Mouse (Mus musculus) liver, adult 2 months (tissue): ENCODE measurements around the gene Kif1bp. TPM values are rescaled to one million over a fixed set of nuclear protein-coding genes. Genes with fewer than 3 reads are reported as not detected.
"Not testable (repeated sequence)": the region's sequence is repeated elsewhere in the genome, so short reads cannot be mapped to it uniquely, and the experiment has no call there.

Experiments used
- DNase-seq: peaks from one replicate; pipeline ENCODE4 v3.0.0-alpha.2; 2011; ENCODE audit warnings: low read depth, low spot score; ENCODE audit errors: extremely low read depth
- H3K27ac ChIP-seq: fragments of 200-500 bp; replicated peaks from 2 replicates; pipeline ENCODE4 v1.5.1; 2012; ENCODE audit warnings: low read depth, mild to moderate bottlenecking, control low read depth, inconsistent platforms, low read length; ENCODE audit not compliant: insufficient read depth
- H3K27me3 ChIP-seq: fragments of 200-500 bp; 2 replicates; pipeline ENCODE4 v1.6.1; 2012; ENCODE audit warnings: mild to moderate bottlenecking, moderate library complexity, low read length, inconsistent platforms; ENCODE audit not compliant: control insufficient read depth, insufficient read depth
- H3K36me3 ChIP-seq: fragments of 200-500 bp; 2 replicates; pipeline ENCODE4 v1.6.1; 2012; ENCODE audit warnings: low read length, inconsistent platforms; ENCODE audit not compliant: control insufficient read depth, insufficient read depth
- H3K4me1 ChIP-seq: fragments of 200-500 bp; 2 replicates; pipeline ENCODE4 v1.6.1; 2011; ENCODE audit warnings: low read length; ENCODE audit not compliant: control insufficient read depth, insufficient read depth
- H3K4me3 ChIP-seq: fragments of 200-500 bp; 2 replicates; pipeline ENCODE4 v1.5.1; 2011; ENCODE audit warnings: low read depth, mild to moderate bottlenecking, control low read depth, low read length, moderate library complexity; ENCODE audit not compliant: insufficient read depth
- H3K79me2 ChIP-seq: fragments of 200-500 bp; 2 replicates; pipeline ENCODE4 v1.6.1; 2012; ENCODE audit warnings: inconsistent platforms, mild to moderate bottlenecking, low read length, moderate library complexity; ENCODE audit not compliant: control insufficient read depth, insufficient read depth
- H3K9ac ChIP-seq: fragments of 200-500 bp; 2 replicates; pipeline ENCODE4 v1.6.1; 2012; ENCODE audit warnings: low read depth, mild to moderate bottlenecking, control low read depth, inconsistent platforms, low read length
- CTCF ChIP-seq: fragments of 200-500 bp; IDR thresholded peaks from 2 replicates; pipeline ENCODE4 v1.5.1; 2011; ENCODE audit warnings: low read depth, low read length, control low read depth
- POLR2A ChIP-seq: fragments of 200-500 bp; IDR thresholded peaks from 2 replicates; pipeline ENCODE4 v1.6.1; 2011; ENCODE audit warnings: low read length, control low read depth; ENCODE audit not compliant: insufficient read depth; ENCODE audit errors: extremely low read depth
- WGBS: fragments of 180-500 bp; shearing (Covaris S2); methylation state at CpG from one replicate; pipeline ENCODE4 v1.1.7; 2018; 5-methylcytosine and 5-hydroxymethylcytosine counted together
- polyA plus RNA-seq: library from polyadenylated mRNA; depleted of rRNA; stranded (reverse); fragments of >200 nt; gene quantifications from 2 replicates; pipeline ENCODE4 v1.2.3, GENCODE M21; 2012
- total RNA-seq: library from RNA; depleted of rRNA; stranded (reverse); fragments of >200 nt; gene quantifications from 2 replicates; pipeline ENCODE4 v1.2.3, GENCODE M21; 2014

Gene Kif1bp
- total and polyA plus RNA-seq, 2 experiments = 8.2 to 8.6 TPM

DNA sequence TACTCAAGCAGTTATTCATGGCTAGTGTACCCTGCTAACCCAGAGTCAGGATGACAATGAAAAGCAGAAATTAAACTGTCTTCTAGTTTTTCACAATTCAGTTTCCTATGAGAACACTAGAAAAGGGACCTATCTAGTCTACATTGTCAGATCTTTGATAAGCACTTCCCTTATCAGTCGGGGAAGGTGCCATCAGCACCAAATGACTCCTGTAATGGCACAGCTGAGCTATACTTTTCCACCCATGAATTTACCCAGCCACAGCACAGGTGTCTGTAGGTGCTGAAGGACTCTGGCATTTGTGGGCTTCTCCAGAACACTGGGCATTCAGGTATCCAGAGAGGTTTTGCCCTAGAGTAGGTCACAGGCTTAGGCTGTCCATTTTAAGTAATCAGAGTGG lies 5.0 kb upstream of the Kif1bp start:
- 83% methylated on average over 1 of the region's 1 CpGs for WGBS
- Histone ChIP-seq H3K4me1 (no peaks in the 10 kb centered on the region), H3K4me3 (no peak overlapping the region), H3K27ac (no peak overlapping the region), H3K9ac (no peak overlapping the region), H3K27me3 (no peaks in the 10 kb centered on the region), H3K36me3 (peaks cover 53% of the 10 kb centered on the region), H3K79me2 (no peaks in the 10 kb centered on the region)
- no peak for TF ChIP-seq POLR2A
- no peak for TF ChIP-seq CTCF
- no peak for DNase-seq

DNA sequence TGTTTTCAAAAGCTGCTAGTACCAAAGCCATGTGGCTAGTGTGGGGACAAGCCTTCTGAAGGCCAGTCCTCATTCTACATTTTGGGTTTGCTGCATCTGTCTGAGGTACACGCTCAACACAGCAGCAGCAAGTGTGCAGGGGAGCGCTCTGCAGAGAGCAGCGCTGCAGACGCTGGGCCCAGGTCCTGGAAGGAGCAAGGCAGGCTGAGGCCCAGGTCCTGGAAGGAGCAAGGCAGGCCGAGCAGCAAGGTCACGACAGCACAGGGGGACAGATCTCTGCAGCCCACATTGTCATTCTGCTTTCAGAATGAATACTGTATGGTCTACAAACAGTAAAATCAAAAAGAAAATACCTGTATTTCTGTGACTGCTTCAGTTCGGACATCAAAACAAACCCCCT lies 4.4 kb upstream of the Kif1bp start:
- DNase-seq = no peak
- no peaks in the 10 kb centered on the region for H3K27me3 ChIP-seq
- H3K9ac ChIP-seq = no peak overlapping the region
- H3K4me1 ChIP-seq = peaks cover under 1% of the 10 kb centered on the region
- H3K79me2 ChIP-seq = peaks cover 2% of the 10 kb centered on the region; the same call in 1 of the 2 replicates
- TF ChIP-seq POLR2A (no peak), CTCF (no peak)
- H3K36me3 ChIP-seq = peaks cover 47% of the 10 kb centered on the region
- H3K27ac ChIP-seq = no peak overlapping the region
- WGBS = 86% methylated on average over 7 of the region's 7 CpGs
- H3K4me3 ChIP-seq = peak overlapping the region; percentile 24; the same call in 1 of the 2 replicates

DNA sequence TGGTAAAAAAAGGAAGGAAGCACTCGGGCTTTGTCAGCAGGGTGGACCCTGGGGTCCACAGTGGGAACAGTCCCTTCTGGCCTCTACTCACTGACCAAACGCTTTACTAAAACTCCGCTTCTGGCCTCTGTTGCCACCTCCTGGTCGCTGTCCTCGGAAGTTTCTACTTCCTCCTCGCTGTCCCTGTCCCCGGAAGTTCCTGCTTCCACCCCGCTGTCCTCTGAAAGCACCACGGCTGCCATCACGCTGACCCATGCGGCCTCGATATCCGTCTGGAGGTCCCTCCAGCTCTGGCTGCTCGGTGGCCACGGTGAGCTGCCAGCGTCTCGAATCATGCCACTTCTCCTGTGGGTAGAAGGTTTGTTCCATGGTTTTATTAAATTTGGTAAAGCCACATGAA lies 4.0 kb upstream of the Kif1bp start:
- Histone ChIP-seq H3K4me1 (peaks cover 4% of the 10 kb centered on the region), H3K9ac (no peak overlapping the region), H3K27me3 (no peaks in the 10 kb centered on the region), H3K79me2 (peaks cover 3% of the 10 kb centered on the region; the same call in 1 of the 2 replicates), H3K36me3 (peaks cover 43% of the 10 kb centered on the region; the same call in 1 of the 2 replicates), H3K4me3 (peak overlapping the region; percentile 30; the same call in 1 of the 2 replicates), H3K27ac (no peak overlapping the region; the same call in 1 of the 2 replicates)
- WGBS = 75% methylated on average over 17 of the region's 17 CpGs
- DNase-seq = no peak
- TF ChIP-seq CTCF (0 out of 2 replicates have a peak, but pooled peaks have one; percentile 10), POLR2A (no peak)

DNA sequence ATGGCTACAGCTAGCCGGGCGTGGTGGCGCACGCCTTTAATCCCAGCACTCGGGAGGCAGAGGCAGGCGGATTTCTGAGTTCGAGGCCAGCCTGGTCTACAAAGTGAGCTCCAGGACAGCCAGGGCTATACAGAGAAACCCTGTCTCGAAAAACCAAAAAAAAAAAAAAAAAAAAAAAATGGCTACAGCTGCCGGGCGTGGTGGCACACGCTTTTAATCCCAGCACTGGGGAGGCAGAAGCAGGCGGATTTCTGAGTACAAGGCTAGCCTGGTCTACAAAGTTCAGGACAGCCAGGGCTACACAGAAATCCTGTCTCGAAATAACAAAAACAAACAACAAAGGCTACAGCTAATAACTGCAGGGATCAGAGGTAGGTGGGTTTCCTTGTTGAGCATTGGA lies 872 bp upstream of the Kif1bp start:
- H3K36me3 ChIP-seq = peaks cover 21% of the 10 kb centered on the region; the same call in 1 of the 2 replicates
- H3K79me2 ChIP-seq, H3K27me3 ChIP-seq, H3K4me3 ChIP-seq, H3K9ac ChIP-seq, H3K27ac ChIP-seq, DNase-seq, H3K4me1 ChIP-seq: not testable (repeated sequence)
- 90% methylated on average over 11 of the region's 13 CpGs for WGBS

DNA sequence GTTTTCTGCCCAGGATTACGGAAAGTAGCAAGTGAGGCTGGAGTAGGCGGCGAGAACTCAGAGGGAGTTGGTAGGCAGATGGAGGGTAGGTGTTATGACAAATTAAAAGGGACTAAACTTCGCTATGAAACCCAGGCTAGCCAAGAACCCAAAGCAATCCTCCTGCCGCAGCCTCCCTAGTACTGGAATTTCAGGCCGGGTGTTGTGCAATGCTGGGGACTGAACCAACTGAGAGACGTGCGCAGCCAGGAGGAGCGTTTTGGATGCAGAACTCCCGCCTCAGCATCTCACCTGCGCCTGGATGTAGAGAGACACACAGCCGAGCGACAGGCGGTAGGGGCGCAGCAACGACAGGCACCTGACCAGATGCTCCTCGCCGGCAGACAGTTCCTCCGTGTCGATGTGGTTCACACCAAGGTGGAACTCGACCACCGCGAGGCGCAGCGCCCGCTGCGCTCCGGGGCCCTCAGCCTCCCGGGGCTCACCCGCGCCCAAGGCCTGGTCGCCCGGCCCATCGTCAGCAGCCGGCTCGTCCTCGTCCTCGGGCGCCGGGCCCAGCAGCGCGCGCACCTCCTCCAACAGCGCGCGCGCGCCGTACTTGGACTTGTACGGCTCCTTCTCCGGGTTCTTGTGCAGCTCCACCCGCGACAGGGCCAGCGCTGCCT lies 452 bp downstream of the Kif1bp start:
- H3K36me3 ChIP-seq = peaks cover 19% of the 10 kb centered on the region
- peaks cover 6% of the 10 kb centered on the region; the same call in 1 of the 2 replicates for H3K79me2 ChIP-seq
- no peaks in the 10 kb centered on the region for H3K27me3 ChIP-seq
- DNase-seq = peak; percentile 33
- no peak for TF ChIP-seq POLR2A
- TF ChIP-seq CTCF = no peak
- peak overlapping the region; percentile 91 for H3K4me3 ChIP-seq
- H3K4me1 ChIP-seq = peaks cover 4% of the 10 kb centered on the region
- peak overlapping the region; percentile 24; the same call in 1 of the 2 replicates for H3K27ac ChIP-seq
- WGBS = 2% methylated on average over 52 of the region's 54 CpGs
- H3K9ac ChIP-seq = peak overlapping the region; percentile 88

DNA sequence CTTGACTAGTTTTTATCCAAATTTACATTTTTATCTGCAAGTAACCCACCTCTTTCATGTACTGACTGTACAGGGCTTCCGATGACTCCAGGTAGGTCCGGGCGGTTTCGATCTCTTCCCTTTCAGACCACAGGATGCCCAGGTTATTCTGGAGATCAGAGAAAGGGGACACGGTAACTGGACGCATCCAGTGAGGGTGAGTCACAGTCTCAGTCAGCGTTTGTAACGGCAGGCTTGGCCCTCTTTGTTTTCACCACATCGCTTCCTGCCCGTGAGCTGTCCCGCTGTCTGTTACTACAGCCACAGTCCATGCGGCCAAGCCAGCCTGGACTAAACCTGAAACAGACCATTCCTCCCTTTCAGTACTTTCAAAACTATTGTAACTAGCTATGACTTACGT lies 3.3 kb downstream of the Kif1bp start:
- Histone ChIP-seq H3K79me2 (peaks cover 6% of the 10 kb centered on the region; the same call in 1 of the 2 replicates), H3K4me3 (no peak overlapping the region), H3K9ac (no peak overlapping the region), H3K36me3 (peaks cover 17% of the 10 kb centered on the region), H3K4me1 (peaks cover 4% of the 10 kb centered on the region), H3K27ac (no peak overlapping the region), H3K27me3 (no peaks in the 10 kb centered on the region)
- DNase-seq = no peak
- TF ChIP-seq CTCF (no peak), POLR2A (no peak)
- WGBS = 92% methylated on average over 13 of the region's 13 CpGs
